Mouse (Mus musculus) cerebellum, postnatal 36 days (tissue): Measurements from ENCODE around the gene Cs.
A peak's percentile ranks its signal among the peaks of the same experiment; 100 is the strongest.

ENCODE experiments used
- DNase-seq, 2 experiments: peaks; one replicate each; pipeline ENCODE4 v3.0.0; 2021 to 2022; ENCODE audit warnings: mixed read lengths in 2 of 2

Cs gene

DNA sequence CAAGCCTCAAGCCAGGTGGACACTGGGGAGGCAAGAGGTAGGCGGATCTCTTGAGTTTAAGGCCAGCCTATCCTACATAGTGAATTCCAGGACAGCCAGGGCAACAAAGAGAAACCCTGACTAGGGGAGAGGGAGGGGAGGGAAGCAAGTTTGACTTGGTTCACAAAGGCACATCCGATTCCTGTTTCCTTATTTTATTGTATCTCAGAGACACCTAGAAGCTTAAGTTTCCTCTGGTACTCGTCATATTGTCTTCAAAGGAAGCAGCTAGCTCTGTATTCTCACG, 73.0 kb downstream of the Cs start:
- no peak for DNase-seq

DNA sequence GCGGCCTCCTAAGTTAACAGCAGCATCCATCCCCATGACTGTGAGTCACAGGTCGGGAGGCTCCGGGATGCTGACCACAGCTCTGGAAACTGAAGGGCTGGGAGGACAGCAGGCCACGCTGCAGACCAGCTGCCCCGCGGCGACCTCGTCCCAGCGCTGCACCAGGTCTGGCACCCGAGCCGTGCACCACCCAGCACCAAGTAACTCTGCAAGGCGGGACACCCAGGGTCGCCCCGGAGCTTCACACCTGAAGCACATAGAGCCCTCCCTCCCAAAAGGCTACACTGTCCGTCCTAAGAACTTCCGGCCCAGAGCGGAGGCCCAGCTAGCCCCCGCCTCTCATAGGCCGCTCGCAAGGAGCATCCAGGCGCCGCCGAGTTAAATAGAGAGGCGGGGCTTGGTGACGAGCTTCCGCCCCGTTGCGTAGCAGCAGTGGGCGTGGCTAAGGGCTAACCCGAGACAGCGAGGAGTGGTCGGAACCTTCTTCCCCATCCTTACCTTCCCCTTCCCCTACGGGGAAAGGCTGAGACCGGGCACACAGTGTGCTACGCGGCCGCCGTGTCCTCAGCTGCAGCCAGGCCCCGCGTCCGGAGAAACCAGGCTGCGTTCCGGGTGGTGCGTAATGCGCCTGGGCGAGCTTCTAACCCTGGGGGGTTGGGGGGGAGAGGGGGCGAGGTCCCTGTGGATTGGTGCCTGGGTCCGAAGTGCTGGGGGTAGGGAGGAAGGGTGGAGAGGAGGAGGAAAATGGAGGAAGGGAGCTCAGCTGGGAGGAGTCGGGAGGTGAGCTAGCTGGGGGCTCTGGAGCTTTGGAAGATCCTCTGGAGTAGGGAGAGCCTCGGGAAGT, 73.9 kb downstream of the Cs start, which contains the start of the genes Nabp2 and Rnf41:
Nabp2 (minus strand) TSS at position 282 of the 844 bp plus-strand sequence.
Rnf41 (plus strand) TSS at position 447 of the 844 bp plus-strand sequence.
- peak; percentile 93 for DNase-seq

DNA sequence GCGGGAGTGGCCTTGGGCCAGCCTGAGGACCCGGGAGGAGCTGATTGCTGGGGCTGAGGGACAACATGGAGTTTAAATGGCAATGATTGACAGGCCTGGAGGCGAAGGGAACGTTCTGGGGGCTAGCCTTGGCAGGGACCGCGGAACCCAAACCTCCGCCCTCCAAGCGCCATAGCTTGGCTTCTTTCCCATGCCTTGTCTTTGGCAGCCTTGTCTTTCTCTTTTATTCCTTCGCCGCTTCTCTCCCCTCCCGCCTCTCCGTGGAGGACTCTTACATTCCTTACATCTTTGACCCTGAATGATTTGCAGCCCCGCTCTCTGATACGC, 74.5 kb downstream of the Cs start:
- DNase-seq = no peak
